Mouse (Mus musculus) thymus, adult 2 months (tissue): ENCODE measurements around the gene Tcte1. TPM values are rescaled to one million over a fixed set of nuclear protein-coding genes. Genes with fewer than 3 reads are reported as not detected.

Experiments
- DNase-seq: peaks from one replicate; pipeline ENCODE4 v3.0.0; 2021
- H3K27ac ChIP-seq: fragments of 200-500 bp; 2 replicates; pipeline ENCODE4 v1.5.1; 2012; ENCODE audit warnings: low read length, control low read depth; ENCODE audit not compliant: control insufficient read depth, insufficient read depth
- H3K27me3 ChIP-seq: fragments of 200-500 bp; 2 replicates; pipeline ENCODE4 v1.6.1; 2012; ENCODE audit warnings: mild to moderate bottlenecking, low read length, moderate library complexity, mixed read lengths; ENCODE audit not compliant: control insufficient read depth, insufficient read depth
- H3K36me3 ChIP-seq: fragments of 200-500 bp; 2 replicates; pipeline ENCODE4 v1.6.1; 2012; ENCODE audit warnings: mild to moderate bottlenecking, low read length, moderate library complexity; ENCODE audit not compliant: control insufficient read depth, insufficient read depth
- H3K4me1 ChIP-seq: fragments of 200-500 bp; replicated peaks from 2 replicates; pipeline ENCODE4 v1.6.1; 2012; ENCODE audit warnings: low read length; ENCODE audit not compliant: control insufficient read depth, insufficient read depth
- H3K4me3 ChIP-seq: fragments of 200-500 bp; 2 replicates; pipeline ENCODE4 v1.5.1; 2012; ENCODE audit warnings: mild to moderate bottlenecking, low read length, control low read depth, moderate library complexity; ENCODE audit not compliant: control insufficient read depth, insufficient read depth
- CTCF ChIP-seq: fragments of 200-500 bp; IDR thresholded peaks from 2 replicates; pipeline ENCODE4 v1.5.1; 2012; ENCODE audit warnings: mild to moderate bottlenecking, control low read depth, low read length, moderate library complexity, borderline replicate concordance; ENCODE audit not compliant: control insufficient read depth, poor library complexity, insufficient read depth; ENCODE audit errors: extremely low read depth
- POLR2A ChIP-seq: fragments of 200-500 bp; IDR thresholded peaks from 2 replicates; pipeline ENCODE4 v1.6.1; 2012; ENCODE audit warnings: mild to moderate bottlenecking, low read length, control low read depth, moderate library complexity; ENCODE audit not compliant: control insufficient read depth, poor library complexity, insufficient read depth; ENCODE audit errors: extremely low read depth
- WGBS: fragments of 180-500 bp; shearing (Covaris S2); methylation state at CpG from one replicate; pipeline ENCODE4 v1.1.7; 2018; 5-methylcytosine and 5-hydroxymethylcytosine counted together
- polyA plus RNA-seq: library from polyadenylated mRNA; depleted of rRNA; stranded (reverse); fragments of >200 nt; gene quantifications from 2 replicates; pipeline ENCODE4 v1.2.3, GENCODE M21; 2012

Tcte1 gene
- polyA plus RNA-seq, 1 experiment: 1.2 TPM

GRCm38 (mm10) chr17:45510871-45511270 lies 12.4 kb upstream of the Tcte1 start:
- no peak overlapping the region for H3K4me3 ChIP-seq
- no peak for DNase-seq
- TF ChIP-seq CTCF: no peak
- TF ChIP-seq POLR2A: no peak
- H3K4me1 ChIP-seq: peaks cover 8% of the 10 kb centered on the region
- H3K27me3 ChIP-seq: no peaks in the 10 kb centered on the region
- no peak overlapping the region for H3K27ac ChIP-seq
- peaks cover 18% of the 10 kb centered on the region; the same call in 1 of the 2 replicates for H3K36me3 ChIP-seq
- 94% methylated on average over 4 of the region's 4 CpGs for WGBS

GRCm38 (mm10) chr17:45511757-45512156 lies 11.5 kb upstream of the Tcte1 start:
- H3K27me3 ChIP-seq: no peaks in the 10 kb centered on the region

GRCm38 (mm10) chr17:45515204-45515726 lies 8.0 kb upstream of the Tcte1 start:
- Histone ChIP-seq H3K4me3 (no peak overlapping the region), H3K4me1 (no peaks in the 10 kb centered on the region), H3K27me3 (no peaks in the 10 kb centered on the region), H3K27ac (no peak overlapping the region), H3K36me3 (peaks cover 31% of the 10 kb centered on the region)
- DNase-seq: no peak
- TF ChIP-seq POLR2A: no peak
- TF ChIP-seq CTCF: no peak
- 98% methylated on average over 15 of the region's 15 CpGs for WGBS

More at GRCm38 (mm10) chr17:45511757-45512156, 11.5 kb upstream of the Tcte1 start:
- H3K4me3 ChIP-seq: no peak overlapping the region
- TF ChIP-seq CTCF: no peak
- peaks cover 22% of the 10 kb centered on the region; the same call in 1 of the 2 replicates for H3K36me3 ChIP-seq
- no peak overlapping the region for H3K27ac ChIP-seq
- no peak for DNase-seq
- peaks cover 2% of the 10 kb centered on the region for H3K4me1 ChIP-seq
- 96% methylated on average over 4 of the region's 4 CpGs for WGBS

- H3K4me3 ChIP-seq: no peak overlapping the region
- H3K27me3 ChIP-seq: no peaks in the 10 kb centered on the region
- no peak for DNase-seq
- H3K36me3 ChIP-seq: peaks cover 31% of the 10 kb centered on the region
- TF ChIP-seq POLR2A (no peak), CTCF (no peak)
- 91% methylated on average over 10 of the region's 10 CpGs for WGBS
- H3K4me1 ChIP-seq: no peaks in the 10 kb centered on the region
- no peak overlapping the region for H3K27ac ChIP-seq
Observed at GRCm38 (mm10) chr17:45515806-45516205, 7.4 kb upstream of the Tcte1 start.

GRCm38 (mm10) chr17:45516488-45516887 lies 6.7 kb upstream of the Tcte1 start:
- H3K36me3 ChIP-seq: peaks cover 29% of the 10 kb centered on the region
- WGBS: 64% methylated on average over 8 of the region's 8 CpGs

GRCm38 (mm10) chr17:45517135-45517534 lies 6.1 kb upstream of the Tcte1 start:
- WGBS: 96% methylated on average over 21 of the region's 21 CpGs
- no peak overlapping the region for H3K4me3 ChIP-seq

More at GRCm38 (mm10) chr17:45516488-45516887, 6.7 kb upstream of the Tcte1 start:
- Histone ChIP-seq H3K27me3 (no peaks in the 10 kb centered on the region), H3K4me1 (no peaks in the 10 kb centered on the region), H3K4me3 (no peak overlapping the region), H3K27ac (no peak overlapping the region)
- no peak for TF ChIP-seq POLR2A
- TF ChIP-seq CTCF: no peak
- DNase-seq: peak; percentile 79

More at GRCm38 (mm10) chr17:45517135-45517534, 6.1 kb upstream of the Tcte1 start:
- DNase-seq: no peak
- H3K4me1 ChIP-seq: no peaks in the 10 kb centered on the region
- no peak overlapping the region for H3K27ac ChIP-seq
- TF ChIP-seq POLR2A (no peak), CTCF (no peak)
- H3K36me3 ChIP-seq: peaks cover 29% of the 10 kb centered on the region
- no peaks in the 10 kb centered on the region for H3K27me3 ChIP-seq
